Mouse (Mus musculus) urinary bladder, postnatal 10 days (tissue): ENCODE measurements around the gene Copz2.

Experiments
- DNase-seq: peaks from one replicate; pipeline ENCODE4 v3.0.0; 2022; ENCODE audit warnings: low spot score

The Copz2 gene

GRCm38 (mm10) chr11:96863206-96863995 lies 13.7 kb downstream of the Copz2 start:
- no peak for DNase-seq

- DNase-seq: no peak
These were observed 17.5 kb downstream of the Copz2 start for GRCm38 (mm10) chr11:96867149-96867548.

- DNase-seq: no peak
These were observed 23.0 kb downstream of the Copz2 start for GRCm38 (mm10) chr11:96872441-96873379.

GRCm38 (mm10) chr11:96873601-96874140 lies 24.0 kb downstream of the Copz2 start:
- no peak for DNase-seq

- DNase-seq: no peak
These were observed 25.6 kb downstream of the Copz2 start for GRCm38 (mm10) chr11:96875270-96875669.

- no peak for DNase-seq
These were observed 26.1 kb downstream of the Copz2 start for GRCm38 (mm10) chr11:96875745-96876144.

GRCm38 (mm10) chr11:96876300-96877040 lies 26.8 kb downstream of the Copz2 start:
- DNase-seq: no peak

GRCm38 (mm10) chr11:96877071-96877470 lies 27.4 kb downstream of the Copz2 start:
- no peak for DNase-seq

GRCm38 (mm10) chr11:96878715-96879114 lies 29.0 kb downstream of the Copz2 start:
- no peak for DNase-seq

- no peak for DNase-seq
These were observed 29.7 kb downstream of the Copz2 start for GRCm38 (mm10) chr11:96879359-96879758.

GRCm38 (mm10) chr11:96880296-96880695 lies 30.6 kb downstream of the Copz2 start:
- no peak for DNase-seq

GRCm38 (mm10) chr11:96885901-96886340 lies 36.3 kb downstream of the Copz2 start:
- DNase-seq: no peak

GRCm38 (mm10) chr11:96886942-96887546 lies 37.4 kb downstream of the Copz2 start:
- DNase-seq: no peak

GRCm38 (mm10) chr11:96891784-96892527 lies 42.3 kb downstream of the Copz2 start:
- no peak for DNase-seq

GRCm38 (mm10) chr11:96893203-96893842 lies 43.7 kb downstream of the Copz2 start:
- no peak for DNase-seq

- DNase-seq: no peak
These were observed 46.2 kb downstream of the Copz2 start for GRCm38 (mm10) chr11:96895886-96896285.

GRCm38 (mm10) chr11:96899449-96900306 lies 50.0 kb downstream of the Copz2 start:
- no peak for DNase-seq

- no peak for DNase-seq
These were observed 51.7 kb downstream of the Copz2 start for GRCm38 (mm10) chr11:96901332-96901731.
